In the genomic region with DNA sequence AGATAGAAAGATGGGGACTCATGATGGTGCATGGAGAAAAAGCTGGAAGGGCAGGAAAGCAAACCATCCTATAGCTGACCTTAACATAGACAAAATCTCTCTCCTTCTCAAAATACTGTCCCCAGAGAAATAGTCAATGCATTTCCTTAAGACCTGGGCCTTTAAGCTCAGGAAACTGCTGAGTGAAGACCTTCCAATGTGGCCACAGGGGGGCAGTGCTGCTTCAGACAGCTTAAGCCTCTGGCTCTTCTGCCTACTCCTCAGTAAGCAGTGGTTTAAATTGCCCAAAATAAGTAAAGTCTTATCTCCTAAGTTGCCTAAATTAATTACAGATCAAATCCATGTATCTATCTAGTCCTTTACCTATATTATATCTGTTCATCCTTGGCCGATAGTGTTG, we compare ENCODE assay signal across 7 mouse cellular contexts.
DNase-seq lines count a peak whose midpoint lies in the region; ATAC-seq and TF ChIP-seq lines count a peak whose summit lies in the region.
"Not testable (repeated sequence)": the region's sequence is repeated elsewhere in the genome, so short reads cannot be mapped to it uniquely, and the experiment has no call there.

No protein-coding gene starts in this region.

- TF ChIP-seq POLR2A in ES-Bruce4 (IDR thresholded peaks at IDR 0.05; ENCODE audit: insufficient read depth, low read length), result not testable (repeated sequence)

- not testable (repeated sequence) for H3K27ac ChIP-seq in ES-Bruce4 (ENCODE audit: insufficient read depth, low read length); embryonic facial prominence, embryonic 11.5 days (replicated peaks; ENCODE audit: low read depth, low read length); hindbrain, embryonic 14.5 days

- not testable (repeated sequence) for H3K9me3 ChIP-seq in ES-Bruce4 (replicated peaks; ENCODE audit: control insufficient read depth, insufficient read depth, low read length, poor library complexity, severe bottlenecking); embryonic facial prominence, embryonic 11.5 days (replicated peaks; ENCODE audit: control insufficient read depth, low read length); hindbrain, embryonic 14.5 days (ENCODE audit: control insufficient read depth, low read length)

- not testable (repeated sequence) for H3K4me2 ChIP-seq in embryonic facial prominence, embryonic 11.5 days (ENCODE audit: low read depth, low read length); hindbrain, embryonic 14.5 days (replicated peaks)

- peak; percentile 71 for TF ChIP-seq CTCF in ES-Bruce4 (IDR thresholded peaks at IDR 0.05; ENCODE audit: low read depth, low read length)

- peak; percentile 50 for DNase-seq in brain, adult 2 months (ENCODE audit: low read depth, low spot score)
- peak; percentile 46 for DNase-seq in embryonic facial prominence, embryonic 11.5 days (ENCODE audit: low spot score)
- DNase-seq in hindbrain, embryonic 14.5 days (ENCODE audit: low spot score), result peak; percentile 24
- DNase-seq in left cerebral cortex, adult 18-20 months (ENCODE audit: low spot score in 2 of 2), result peak; percentile 1 to 2
- peak; percentile 14 for DNase-seq in right cerebral cortex, postnatal 14 days

- WGBS in embryonic facial prominence, embryonic 11.5 days, result 92% methylated on average over 1 of the region's 1 CpGs
- 100% methylated on average over 1 of the region's 1 CpGs for WGBS in hindbrain, embryonic 14.5 days

- H3K36me3 ChIP-seq in ES-Bruce4 (ENCODE audit: control insufficient read depth, insufficient read depth, low read length, poor library complexity, severe bottlenecking); embryonic facial prominence, embryonic 11.5 days (replicated peaks; ENCODE audit: control insufficient read depth, insufficient read depth, low read depth, low read length); hindbrain, embryonic 14.5 days (replicated peaks; ENCODE audit: control insufficient read depth, insufficient read depth): not testable (repeated sequence)

- H3K9ac ChIP-seq in ES-Bruce4 (ENCODE audit: low read depth, poor library complexity, severe bottlenecking); embryonic facial prominence, embryonic 11.5 days (replicated peaks; ENCODE audit: low read length); hindbrain, embryonic 14.5 days: not testable (repeated sequence)

- not testable (repeated sequence) for H3K4me1 ChIP-seq in ES-Bruce4 (ENCODE audit: control insufficient read depth, insufficient read depth, low read length); embryonic facial prominence, embryonic 11.5 days (ENCODE audit: control insufficient read depth, insufficient read depth, low read length); hindbrain, embryonic 14.5 days (replicated peaks; ENCODE audit: control insufficient read depth, insufficient read depth, low read length)

- not testable (repeated sequence) for TF ChIP-seq EP300 in ES-Bruce4 (IDR thresholded peaks at IDR 0.05; ENCODE audit: insufficient read depth, low read depth, low read length)

- not testable (repeated sequence) for ATAC-seq in embryonic facial prominence, embryonic 11.5 days (replicated peaks; ENCODE audit: insufficient number of reproducible peaks, low FRiP score, low TSS enrichment, low read depth); hindbrain, embryonic 14.5 days (ENCODE audit: low FRiP score)
- ATAC-seq in megakaryocyte progenitor cell, adult 5-6 weeks (replicated peaks; ENCODE audit: poor library complexity), result peak; percentile 87

- not testable (repeated sequence) for H3K4me3 ChIP-seq in ES-Bruce4 (ENCODE audit: low read depth, low read length); embryonic facial prominence, embryonic 11.5 days (ENCODE audit: low read depth, low read length); hindbrain, embryonic 14.5 days (replicated peaks; ENCODE audit: low read length)

- H3K27me3 ChIP-seq in ES-Bruce4 (ENCODE audit: control insufficient read depth, insufficient read depth, low read length, poor library complexity, severe bottlenecking); embryonic facial prominence, embryonic 11.5 days (ENCODE audit: control insufficient read depth, insufficient read depth, low read length); hindbrain, embryonic 14.5 days (ENCODE audit: control insufficient read depth, insufficient read depth, low read length): not testable (repeated sequence)
